Mouse (Mus musculus) cerebellum, postnatal 14 days (tissue): ENCODE data around the gene Zfp655.
"Not testable (repeated sequence)": the region's sequence is repeated elsewhere in the genome, so short reads cannot be mapped to it uniquely, and the experiment has no call there.

Experiments used
- DNase-seq, 2 experiments: peaks; one replicate each; pipeline ENCODE4 v3.0.0; 2021; ENCODE audit warnings: mixed read lengths in 2 of 2

Gene Zfp655

DNA sequence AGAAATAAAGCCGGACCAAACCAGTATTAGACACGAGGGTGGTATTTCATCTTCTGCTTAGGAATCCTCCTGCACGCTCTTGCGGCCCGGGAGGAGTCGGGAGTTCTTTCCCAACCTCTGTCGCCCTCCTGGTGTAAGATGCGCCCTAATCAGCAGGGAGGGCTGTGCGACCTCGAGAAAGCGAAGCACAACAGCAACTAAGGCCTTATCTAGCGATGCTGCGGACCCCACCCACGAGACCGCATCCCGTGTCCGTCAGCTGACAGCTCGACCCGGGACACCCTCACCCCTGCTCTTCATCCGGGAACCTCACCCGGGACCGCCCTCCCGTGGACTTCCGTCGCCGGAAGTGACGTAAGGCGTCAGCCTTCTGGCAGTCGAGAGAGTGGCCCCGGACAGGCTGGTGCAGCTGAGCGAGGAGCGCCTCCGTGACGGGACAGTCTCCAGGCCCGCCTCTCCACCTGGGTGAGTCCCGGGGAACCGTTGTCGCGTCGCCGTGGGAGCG is at the start of gene Zfp655:
Gene Zfp655, plus strand, starts transcription at position 349 of the 505 bp plus-strand sequence.
- DNase-seq: peak; percentile 96 to 98

GRCm38 (mm10) chr5:145185244-145185643 is 46.3 kb upstream of the Zfp655 start:
- no peak for DNase-seq

- no peak for DNase-seq
These were observed 42.1 kb upstream of the Zfp655 start for GRCm38 (mm10) chr5:145189416-145189815.

DNA sequence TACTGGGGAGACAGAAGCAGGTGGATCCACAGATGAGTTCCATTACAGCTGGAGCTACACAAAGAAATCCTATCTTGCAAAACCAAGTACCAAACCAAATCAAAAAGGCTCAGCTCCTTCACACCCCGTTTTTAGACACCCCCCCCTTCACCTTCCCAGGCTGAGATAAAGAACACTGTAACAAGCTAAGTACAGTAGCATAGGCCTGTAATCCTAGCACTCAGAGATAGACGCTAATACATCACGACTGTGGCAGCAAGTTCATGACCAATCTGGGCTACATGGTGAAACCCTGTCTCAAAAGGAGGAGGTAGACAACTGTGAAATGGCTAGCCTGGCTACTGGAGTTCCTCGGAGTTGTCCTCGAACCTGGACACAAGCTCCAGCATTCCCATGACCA is 41.1 kb upstream of the Zfp655 start:
- no peak for DNase-seq

DNA sequence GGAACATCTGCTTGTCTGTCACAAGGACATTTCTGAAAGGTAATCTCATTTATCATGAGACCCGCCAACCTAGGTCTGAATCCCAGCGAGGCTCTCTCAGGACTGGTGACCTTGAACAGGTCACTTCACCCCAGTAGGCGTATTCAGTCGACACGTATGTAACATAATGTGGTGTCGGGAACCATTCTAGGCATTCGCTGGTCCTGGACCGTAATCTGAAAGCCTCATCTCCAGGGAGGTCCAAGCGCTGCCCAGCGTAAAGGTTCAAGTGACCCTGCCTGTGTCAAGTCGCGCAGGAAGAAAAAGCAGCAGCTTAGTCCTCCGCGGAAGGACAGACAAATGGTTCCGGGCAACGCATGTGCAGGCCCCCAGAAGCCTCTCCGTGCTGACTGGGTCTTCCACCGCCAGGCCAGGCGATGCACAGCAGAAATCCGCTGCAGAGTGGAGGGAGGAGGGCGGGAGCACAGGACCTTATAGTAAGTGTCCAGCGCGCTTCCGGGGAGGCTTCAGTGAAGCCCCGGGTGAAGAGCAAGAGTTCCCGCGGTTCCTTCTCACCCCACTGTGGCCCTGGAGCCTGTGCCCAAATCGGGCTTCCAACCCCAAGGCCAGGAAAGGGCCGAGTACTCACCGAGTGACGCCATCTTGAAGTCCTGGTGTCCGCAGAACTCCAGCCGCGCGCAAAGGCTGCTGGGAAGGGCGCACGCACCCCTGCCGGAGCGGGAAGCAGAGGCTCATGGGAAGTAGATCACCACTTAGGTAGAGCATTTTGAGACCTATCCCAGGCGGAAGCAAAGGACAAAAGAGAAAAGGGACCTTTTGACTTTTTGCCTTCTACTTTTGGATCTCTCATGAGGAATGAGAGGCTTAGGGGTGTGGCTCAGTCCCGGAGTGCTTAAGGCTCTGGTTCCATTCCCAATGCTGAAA is 40.4 kb upstream of the Zfp655 start:
- DNase-seq: peak; percentile 94

DNA sequence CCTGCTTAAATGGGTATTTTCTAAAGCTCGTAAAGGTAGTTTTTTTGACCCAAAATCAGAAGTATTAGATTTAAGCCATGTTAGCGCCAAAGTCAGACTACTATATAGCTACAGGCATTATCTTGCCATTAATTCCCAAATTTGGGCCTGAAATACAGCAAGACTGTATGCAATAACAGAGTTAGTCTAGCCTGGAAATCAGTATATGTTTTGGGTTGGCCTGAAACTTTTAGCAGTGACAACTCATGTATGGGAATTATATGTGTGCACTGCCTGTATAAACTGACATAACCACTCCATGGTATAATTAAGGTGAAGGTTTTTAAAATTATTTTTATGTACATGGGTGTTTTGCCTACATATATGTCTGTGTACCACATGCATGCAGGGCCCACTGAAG is 39.6 kb upstream of the Zfp655 start, which contains the start of gene Atp5j2:
Gene Atp5j2, minus strand, starts transcription at position 101 of the 400 bp plus-strand sequence.
- DNase-seq: no peak

DNA sequence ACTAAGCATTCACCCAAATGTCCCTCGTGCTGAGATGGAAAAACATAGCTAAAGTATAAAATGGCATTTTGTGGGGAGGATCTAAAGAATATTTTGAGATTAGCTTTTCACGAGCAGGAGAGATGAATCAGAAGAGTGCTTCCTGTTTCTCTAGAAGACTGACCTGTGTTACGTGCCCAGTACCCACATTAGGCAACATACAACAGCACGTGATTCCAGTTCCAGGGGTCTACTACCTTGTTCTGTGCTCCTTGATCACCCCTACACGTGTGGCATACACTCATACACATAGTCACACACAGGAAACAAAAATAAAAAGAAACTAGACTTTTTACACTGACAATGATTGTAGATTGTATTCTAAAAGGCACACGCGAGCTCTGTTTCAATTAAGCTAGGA is 31.1 kb upstream of the Zfp655 start:
- DNase-seq: no peak

GRCm38 (mm10) chr5:145201321-145201991 is 30.1 kb upstream of the Zfp655 start, which contains the start of gene Zkscan14:
Zkscan14 (minus strand) TSS chr5:145201868.
- peak; percentile 78 to 82 for DNase-seq

DNA sequence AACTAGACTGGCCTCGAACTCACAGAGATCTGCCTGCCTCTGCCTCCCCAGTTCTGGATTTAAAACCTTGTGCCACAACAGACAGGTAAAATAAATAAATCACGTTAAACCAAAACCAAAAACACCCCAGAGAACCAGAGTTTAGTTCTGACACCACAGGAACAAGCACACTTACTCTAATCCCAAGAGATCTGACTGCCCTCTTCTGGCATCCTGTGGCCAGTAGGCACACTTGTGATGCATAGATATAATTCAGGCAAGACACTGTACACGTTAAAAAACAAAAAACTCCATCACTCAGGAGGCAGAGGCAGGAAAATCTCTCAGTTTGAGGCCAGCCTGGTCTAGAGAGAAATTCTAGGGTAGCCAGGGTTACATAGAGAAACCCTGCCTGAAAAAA is 29.1 kb upstream of the Zfp655 start:
- DNase-seq: no peak

- DNase-seq: peak; percentile 98 to 99
These were observed 27.4 kb upstream of the Zfp655 start, which contains the start of gene Zkscan5 for GRCm38 (mm10) chr5:145203936-145204691. Zkscan5 (plus strand) TSS chr5:145204562.

DNA sequence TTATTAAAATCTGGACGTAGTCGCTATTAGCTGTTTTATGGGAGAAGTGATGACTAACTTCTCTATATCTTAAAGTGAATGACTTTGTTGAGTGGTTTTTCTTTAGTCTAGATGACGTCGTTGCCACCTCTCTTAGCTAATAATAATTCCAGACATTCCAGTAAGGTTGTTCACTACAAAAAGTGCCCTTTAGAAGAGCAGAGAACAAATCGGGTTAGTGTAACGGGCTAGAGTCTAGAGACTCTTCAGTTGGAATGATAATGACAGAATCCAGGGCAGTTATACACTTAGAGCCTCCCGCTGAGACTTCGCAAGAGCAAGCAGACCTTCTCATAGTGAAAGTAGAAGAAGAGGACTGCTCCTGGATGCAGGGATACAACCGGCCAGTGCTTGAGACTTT is 26.5 kb upstream of the Zfp655 start:
- DNase-seq: no peak

- DNase-seq: no peak
These were observed 24.1 kb upstream of the Zfp655 start for GRCm38 (mm10) chr5:145207385-145207784.

- no peak for DNase-seq
These were observed 23.6 kb upstream of the Zfp655 start for GRCm38 (mm10) chr5:145207954-145208353.

GRCm38 (mm10) chr5:145208391-145208790 is 23.1 kb upstream of the Zfp655 start:
- not testable (repeated sequence) for DNase-seq

GRCm38 (mm10) chr5:145211340-145211739 is 20.2 kb upstream of the Zfp655 start:
- no peak for DNase-seq

DNA sequence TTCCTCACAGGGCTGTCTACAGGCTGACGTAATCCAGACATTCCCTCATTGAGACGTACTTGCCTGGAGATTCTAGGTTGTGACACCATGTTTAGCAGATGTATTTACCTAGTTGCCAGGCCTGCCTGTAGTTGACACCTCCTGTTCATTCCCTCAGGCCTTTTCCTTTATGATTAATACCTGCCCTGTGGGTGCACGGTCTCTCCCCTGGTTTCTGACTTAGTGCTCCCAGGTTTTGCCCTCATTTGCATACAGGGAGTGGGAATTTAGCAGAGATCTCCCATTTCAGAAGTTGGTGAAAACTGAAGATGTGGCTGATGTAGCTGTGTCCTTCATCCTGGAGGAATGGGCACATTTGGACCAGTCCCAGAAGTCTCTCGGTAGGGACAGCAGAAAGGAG is 19.3 kb upstream of the Zfp655 start:
- no peak for DNase-seq

GRCm38 (mm10) chr5:145213505-145213904 is 18.0 kb upstream of the Zfp655 start:
- DNase-seq: no peak

GRCm38 (mm10) chr5:145214679-145215078 is 16.8 kb upstream of the Zfp655 start:
- no peak for DNase-seq

DNA sequence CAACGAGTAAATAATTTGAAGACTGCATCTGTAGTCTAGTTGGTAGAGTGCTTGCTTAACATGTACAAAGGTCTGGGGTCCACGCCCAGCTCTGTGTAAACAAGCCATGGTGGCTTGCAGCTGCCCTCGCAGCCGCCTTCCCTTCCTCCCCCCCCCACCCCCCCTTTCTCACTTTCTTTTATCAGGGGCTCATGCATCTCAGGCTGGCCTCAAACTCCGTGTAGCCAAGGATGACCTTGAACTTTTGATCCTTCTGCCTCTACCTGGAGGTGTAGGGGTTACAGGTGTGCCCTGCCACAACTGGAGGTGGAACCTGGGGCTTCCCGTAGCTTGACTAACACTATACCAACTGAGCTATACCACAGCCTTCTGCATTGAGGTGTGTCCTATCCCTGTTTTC is 13.8 kb upstream of the Zfp655 start:
- DNase-seq: no peak

DNA sequence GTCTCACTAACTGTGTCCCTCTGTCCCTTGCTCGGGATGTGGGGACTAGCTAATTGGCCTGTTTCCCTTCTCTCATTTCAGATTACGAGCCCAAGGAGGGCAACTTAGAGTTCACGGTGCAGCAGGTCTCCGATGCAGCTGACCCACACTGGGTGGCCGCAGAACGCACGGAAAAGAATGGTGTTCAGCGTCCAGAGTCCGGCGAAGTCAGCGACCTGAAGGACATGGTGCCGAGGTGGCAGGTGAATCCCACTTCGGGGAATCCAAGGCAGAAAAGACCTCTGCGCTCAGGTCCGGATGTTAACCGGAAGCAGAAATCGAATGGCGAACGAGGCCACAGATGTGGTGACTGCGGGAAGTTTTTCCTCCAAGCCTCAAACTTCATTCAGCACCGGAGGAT is 13.3 kb upstream of the Zfp655 start:
- no peak for DNase-seq

DNA sequence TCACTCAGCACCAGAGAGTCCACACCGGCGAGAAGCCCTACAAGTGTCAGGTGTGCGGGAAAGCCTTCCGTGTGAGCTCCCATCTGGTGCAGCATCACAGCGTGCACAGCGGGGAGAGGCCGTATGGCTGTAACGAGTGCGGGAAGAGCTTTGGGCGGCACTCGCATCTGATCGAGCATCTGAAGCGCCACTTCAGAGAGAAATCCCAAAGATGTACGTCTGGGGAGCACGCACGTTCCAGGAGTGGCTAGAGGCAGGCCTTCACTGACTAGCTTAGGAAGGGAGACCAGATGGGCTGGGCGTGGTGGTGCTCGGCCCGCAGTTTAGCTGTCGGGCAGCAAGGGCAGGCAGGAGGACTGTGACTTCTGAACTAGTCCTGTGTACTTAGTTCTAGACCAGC is 12.8 kb upstream of the Zfp655 start:
- no peak for DNase-seq

DNA sequence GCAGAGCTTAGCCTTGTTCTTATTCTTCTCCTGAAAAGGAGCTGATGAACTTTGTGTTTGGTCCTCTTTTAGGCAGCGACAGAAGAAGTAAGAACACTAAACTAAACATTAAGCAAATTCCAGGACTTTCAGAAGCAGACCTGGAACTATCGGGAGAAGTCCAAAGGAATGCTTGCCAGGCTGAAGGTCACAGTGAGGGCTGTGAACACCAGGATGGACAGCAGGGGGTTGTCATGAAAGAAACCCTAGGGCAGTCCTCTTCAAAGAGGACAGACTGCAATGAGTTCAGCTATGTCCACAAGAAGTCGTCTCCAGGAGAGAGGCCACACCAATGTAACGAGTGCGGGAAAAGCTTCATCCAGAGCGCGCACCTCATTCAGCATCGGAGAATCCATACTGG is 11.5 kb upstream of the Zfp655 start:
- DNase-seq: no peak

- no peak for DNase-seq
These were observed 8.7 kb upstream of the Zfp655 start for GRCm38 (mm10) chr5:145222840-145223239.
